Mouse (Mus musculus) neural tube, embryonic 11.5 days (tissue): ENCODE data around the gene Ehd1. TPM values are rescaled to one million over a fixed set of nuclear protein-coding genes. Genes with fewer than 3 reads are reported as not detected.

ENCODE experiments used
- ATAC-seq: fragments of 200-750 bp; cut with Nextera tagmentation; 2 replicates; pipeline ENCODE4 v1.8.0; 2017; ENCODE audit warnings: moderate number of reproducible peaks, mild to moderate bottlenecking, moderate TSS enrichment, moderate library complexity; ENCODE audit not compliant: insufficient read depth, low FRiP score, low TSS enrichment
- DNase-seq: peaks from one replicate; pipeline ENCODE4 v3.0.0-alpha.2; 2015; ENCODE audit warnings: low spot score
- H3K27ac ChIP-seq: fragments of 300-500 bp; sonication (generic); 2 replicates; pipeline ENCODE4 v1.5.1; 2014; ENCODE audit warnings: low read depth, mild to moderate bottlenecking, low read length
- H3K27me3 ChIP-seq: fragments of 300-500 bp; sonication (generic); 2 replicates; pipeline ENCODE4 v1.6.1; 2014; ENCODE audit warnings: mild to moderate bottlenecking, low read length, mixed read lengths; ENCODE audit not compliant: control insufficient read depth, insufficient read depth
- H3K36me3 ChIP-seq: fragments of 300-500 bp; sonication (generic); 2 replicates; pipeline ENCODE4 v1.6.1; 2014; ENCODE audit warnings: mild to moderate bottlenecking, low read length, moderate library complexity, mixed read lengths; ENCODE audit not compliant: control insufficient read depth, insufficient read depth
- H3K4me1 ChIP-seq: fragments of 300-500 bp; sonication (generic); 2 replicates; pipeline ENCODE4 v1.6.1; 2014; ENCODE audit warnings: low read length, mixed read lengths; ENCODE audit not compliant: control insufficient read depth, insufficient read depth
- H3K4me2 ChIP-seq: fragments of 300-500 bp; sonication (generic); 2 replicates; pipeline ENCODE4 v1.6.1; 2014; ENCODE audit warnings: low read depth, mild to moderate bottlenecking, moderate library complexity
- H3K4me3 ChIP-seq: fragments of 300-500 bp; sonication (generic); 2 replicates; pipeline ENCODE4 v1.5.1; 2014; ENCODE audit warnings: low read depth, low read length
- H3K9ac ChIP-seq: fragments of 300-500 bp; sonication (generic); 2 replicates; pipeline ENCODE4 v1.6.1; 2014; ENCODE audit warnings: mild to moderate bottlenecking, low read length
- H3K9me3 ChIP-seq: fragments of 300-500 bp; sonication (generic); 2 replicates; pipeline ENCODE4 v1.6.1; 2016; ENCODE audit warnings: low read length; ENCODE audit not compliant: control insufficient read depth
- WGBS: fragments of 180-500 bp; shearing (Covaris S2); extraction: QIAGEN DNeasy Blood & Tissue Kit; methylation state at CpG from one replicate; pipeline ENCODE4 v1.1.7; 2014; 5-methylcytosine and 5-hydroxymethylcytosine counted together
- polyA plus RNA-seq: library from polyadenylated mRNA; unstranded; fragments of >200 nt; fragmentation: Nextera tagmentation; extraction: Ambion mirVana; gene quantifications from 2 replicates; pipeline ENCODE4 v1.2.1, GENCODE M21; 2014

Gene Ehd1
- polyA plus RNA-seq, 1 experiment from 2014 or later, result 82.2 TPM

- Histone ChIP-seq H3K9me3 (no peaks in the 10 kb centered on the region), H3K9ac (no peak overlapping the region), H3K27ac (no peak overlapping the region), H3K4me2 (no peak overlapping the region), H3K27me3 (no peaks in the 10 kb centered on the region), H3K36me3 (no peaks in the 10 kb centered on the region), H3K4me1 (no peaks in the 10 kb centered on the region), H3K4me3 (no peak overlapping the region)
- WGBS, result 83% methylated on average over 33 of the region's 33 CpGs
- no peak for ATAC-seq
- DNase-seq, result no peak
These were observed 45.5 kb downstream of the Ehd1 start for GRCm38 (mm10) chr19:6321786-6322621.

- Histone ChIP-seq H3K9ac (no peak overlapping the region), H3K27me3 (no peaks in the 10 kb centered on the region), H3K36me3 (no peaks in the 10 kb centered on the region), H3K4me1 (no peaks in the 10 kb centered on the region), H3K27ac (no peak overlapping the region), H3K4me2 (no peak overlapping the region), H3K9me3 (no peaks in the 10 kb centered on the region), H3K4me3 (no peak overlapping the region)
- no peak for ATAC-seq
- WGBS, result 82% methylated on average over 9 of the region's 9 CpGs
- DNase-seq, result no peak
These were observed 48.2 kb downstream of the Ehd1 start for GRCm38 (mm10) chr19:6324751-6325150.

GRCm38 (mm10) chr19:6331178-6331577 lies 54.7 kb downstream of the Ehd1 start:
- no peak overlapping the region for H3K4me3 ChIP-seq
- 62% methylated on average over 5 of the region's 5 CpGs for WGBS
- DNase-seq, result no peak

GRCm38 (mm10) chr19:6331719-6332516 lies 55.4 kb downstream of the Ehd1 start:
- Histone ChIP-seq H3K4me2 (peak overlapping the region; percentile 34), H3K9ac (peak overlapping the region; percentile 37; the same call in 1 of the 2 replicates), H3K4me3 (no peak overlapping the region), H3K27me3 (no peaks in the 10 kb centered on the region), H3K27ac (no peak overlapping the region), H3K9me3 (no peaks in the 10 kb centered on the region), H3K4me1 (peaks cover 21% of the 10 kb centered on the region), H3K36me3 (no peaks in the 10 kb centered on the region)
- ATAC-seq, result no peak
- WGBS, result 25% methylated on average over 13 of the region's 13 CpGs
- peak; percentile 65 for DNase-seq

More at GRCm38 (mm10) chr19:6331178-6331577, 54.7 kb downstream of the Ehd1 start:
- no peak for ATAC-seq
- H3K36me3 ChIP-seq, result no peaks in the 10 kb centered on the region
- H3K4me2 ChIP-seq, result no peak overlapping the region
- H3K4me1 ChIP-seq, result peaks cover 14% of the 10 kb centered on the region
- no peak overlapping the region for H3K27ac ChIP-seq
- H3K9ac ChIP-seq, result no peak overlapping the region
- no peaks in the 10 kb centered on the region for H3K9me3 ChIP-seq
- H3K27me3 ChIP-seq, result no peaks in the 10 kb centered on the region

- peaks cover 12% of the 10 kb centered on the region; the same call in 1 of the 2 replicates for H3K36me3 ChIP-seq
- no peaks in the 10 kb centered on the region for H3K27me3 ChIP-seq
- peaks cover 21% of the 10 kb centered on the region for H3K4me1 ChIP-seq
- ATAC-seq, result no peak
- peak overlapping the region; percentile 36 for H3K4me2 ChIP-seq
- peak overlapping the region; percentile 35 for H3K9ac ChIP-seq
- no peaks in the 10 kb centered on the region for H3K9me3 ChIP-seq
- H3K4me3 ChIP-seq, result peak overlapping the region; percentile 63; the same call in 1 of the 2 replicates
- 73% methylated on average over 9 of the region's 9 CpGs for WGBS
- DNase-seq, result no peak
- peak overlapping the region; percentile 49; the same call in 1 of the 2 replicates for H3K27ac ChIP-seq
These were observed 57.5 kb downstream of the Ehd1 start for GRCm38 (mm10) chr19:6333761-6334595.

GRCm38 (mm10) chr19:6334673-6335457 lies 58.3 kb downstream of the Ehd1 start, which contains the start of gene Men1:
TSS of gene Men1 (plus strand) at chr19:6334979.
- peak; percentile 95 for DNase-seq
- H3K4me2 ChIP-seq, result peak within 1 kb of the TSS; percentile 90
- H3K4me3 ChIP-seq, result peak within 1 kb of the TSS; percentile 63
- peak within 1 kb of the TSS; percentile 49; the same call in 1 of the 2 replicates for H3K27ac ChIP-seq
- peaks cover 14% of the 10 kb centered on the region for H3K36me3 ChIP-seq
- H3K27me3 ChIP-seq, result no peaks in the 10 kb centered on the region
- H3K9me3 ChIP-seq, result no peaks in the 10 kb centered on the region
- WGBS, result under 1% methylated on average over 43 of the region's 43 CpGs
- peaks cover 21% of the 10 kb centered on the region for H3K4me1 ChIP-seq
- peak within 1 kb of the TSS; percentile 70 for H3K9ac ChIP-seq
- peak; percentile 90 for ATAC-seq

GRCm38 (mm10) chr19:6335458-6335827 lies 58.9 kb downstream of the Ehd1 start:
- WGBS, result under 1% methylated on average over 25 of the region's 25 CpGs
- H3K36me3 ChIP-seq, result peaks cover 14% of the 10 kb centered on the region
- H3K9ac ChIP-seq, result peak overlapping the region; percentile 70
- H3K4me2 ChIP-seq, result peak overlapping the region; percentile 90
- DNase-seq (peak; percentile 33), ATAC-seq (0 out of 2 replicates have a peak, but pooled peaks have one; percentile 2)
- peak overlapping the region; percentile 24; the same call in 1 of the 2 replicates for H3K27ac ChIP-seq
- no peaks in the 10 kb centered on the region for H3K9me3 ChIP-seq
- peaks cover 21% of the 10 kb centered on the region for H3K4me1 ChIP-seq
- no peaks in the 10 kb centered on the region for H3K27me3 ChIP-seq
- peak overlapping the region; percentile 63 for H3K4me3 ChIP-seq
